Mouse (Mus musculus): ENCODE results near the gene Gpc3.

- TF ChIP-seq POLR2A (IDR thresholded peaks at IDR 0.05; ENCODE audit: borderline replicate concordance, extremely low read depth, low read depth, low read length) (no peak), CTCF (IDR thresholded peaks at IDR 0.05; ENCODE audit: insufficient read depth, low read length) (no peak)
These were observed 37.8 kb upstream of the Gpc3 start for GRCm38 (mm10) chrX:52651472-52651948.
